Mouse (Mus musculus) embryonic facial prominence, embryonic 14.5 days (tissue): Measurements from ENCODE around the gene Lrrc31. TPM values are rescaled to one million over a fixed set of nuclear protein-coding genes. Genes with fewer than 3 reads are reported as not detected.

ENCODE experiments used
- ATAC-seq: fragments of 200-750 bp; cut with Nextera tagmentation; 2 replicates; pipeline ENCODE4 v1.8.0; 2017; ENCODE audit warnings: low read depth, moderate number of reproducible peaks, moderate TSS enrichment
- DNase-seq: peaks from one replicate; pipeline ENCODE4 v3.0.0-alpha.2; 2015; ENCODE audit warnings: low spot score
- H3K27ac ChIP-seq: fragments of 300-500 bp; sonication (generic); replicated peaks from 2 replicates; pipeline ENCODE4 v1.5.1; 2014; ENCODE audit warnings: low read depth, mild to moderate bottlenecking, low read length, moderate library complexity
- H3K27me3 ChIP-seq: fragments of 300-500 bp; sonication (generic); replicated peaks from 2 replicates; pipeline ENCODE4 v1.6.1; 2014; ENCODE audit warnings: low read length; ENCODE audit not compliant: control insufficient read depth, insufficient read depth
- H3K36me3 ChIP-seq: fragments of 300-500 bp; sonication (generic); 2 replicates; pipeline ENCODE4 v1.6.1; 2014; ENCODE audit warnings: low read length, mixed read lengths; ENCODE audit not compliant: control insufficient read depth, insufficient read depth
- H3K4me1 ChIP-seq: fragments of 300-500 bp; sonication (generic); 2 replicates; pipeline ENCODE4 v1.6.1; 2014; ENCODE audit warnings: antibody characterized with exemption, low read length; ENCODE audit not compliant: control insufficient read depth, insufficient read depth
- H3K4me2 ChIP-seq: fragments of 300-500 bp; sonication (generic); 2 replicates; pipeline ENCODE4 v1.6.1; 2014; ENCODE audit warnings: low read depth, mild to moderate bottlenecking, low read length, moderate library complexity, mixed read lengths
- H3K4me3 ChIP-seq: fragments of 300-500 bp; sonication (generic); 2 replicates; pipeline ENCODE4 v1.5.1; 2014; ENCODE audit warnings: low read depth, mild to moderate bottlenecking, low read length
- H3K9ac ChIP-seq: fragments of 300-500 bp; sonication (generic); 2 replicates; pipeline ENCODE4 v1.6.1; 2014; ENCODE audit warnings: low read depth, mild to moderate bottlenecking, low read length, moderate library complexity, mixed read lengths
- H3K9me3 ChIP-seq: fragments of 300-500 bp; sonication (generic); 2 replicates; pipeline ENCODE4 v1.6.1; 2016; ENCODE audit warnings: low read length; ENCODE audit not compliant: control insufficient read depth
- WGBS: fragments of 180-500 bp; shearing (Covaris S2); extraction: QIAGEN DNeasy Blood & Tissue Kit; methylation state at CpG from one replicate; pipeline ENCODE4 v1.1.7; 2014; 5-methylcytosine and 5-hydroxymethylcytosine counted together
- polyA plus RNA-seq: library from polyadenylated mRNA; unstranded; fragments of >200 nt; fragmentation: Nextera tagmentation; extraction: Ambion mirVana; gene quantifications from 2 replicates; pipeline ENCODE4 v1.2.1, GENCODE M21; 2014

Gene Lrrc31
- polyA plus RNA-seq, 1 experiment from 2014 or later, result 0.85 TPM

DNA sequence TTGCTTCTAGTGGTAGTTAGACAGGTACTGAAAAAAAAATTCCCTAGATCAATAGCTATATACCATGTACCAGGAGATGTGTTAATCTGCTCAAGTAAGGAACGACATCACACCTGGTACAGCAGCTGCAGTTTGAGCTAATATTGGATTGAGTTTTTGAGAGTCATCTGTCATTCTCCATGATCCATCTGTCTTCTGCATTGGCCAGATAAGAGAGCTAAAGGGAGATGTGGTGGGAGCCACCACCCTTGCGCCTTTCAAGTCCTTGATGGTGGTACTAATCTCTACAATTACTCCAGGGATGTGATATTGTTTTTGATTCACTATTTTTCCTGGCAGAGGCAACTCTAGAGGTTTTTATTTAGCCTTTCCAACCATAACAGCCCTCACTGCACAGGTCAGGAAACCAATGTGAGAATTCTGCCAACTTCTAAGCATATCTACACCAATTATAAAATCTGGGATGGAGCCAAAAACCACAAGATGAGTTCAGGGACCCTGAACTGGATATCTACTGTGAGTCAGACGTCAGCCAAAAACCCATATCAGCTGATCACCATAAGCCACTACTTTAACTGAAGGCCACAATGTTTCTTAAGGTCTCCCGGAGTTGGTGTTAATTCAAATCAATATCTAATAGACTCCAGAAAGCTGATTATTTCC, 7.1 kb upstream of the Lrrc31 start:
- no peaks in the 10 kb centered on the region for H3K9me3 ChIP-seq
- DNase-seq, result peak; percentile 34
- WGBS, result 64% methylated on average over 4 of the region's 4 CpGs
- H3K27ac ChIP-seq, result no peak overlapping the region
- H3K4me2 ChIP-seq, result no peak overlapping the region
- no peaks in the 10 kb centered on the region for H3K4me1 ChIP-seq
- H3K9ac ChIP-seq, result no peak overlapping the region
- H3K36me3 ChIP-seq, result no peaks in the 10 kb centered on the region
- H3K4me3 ChIP-seq, result no peak overlapping the region
- H3K27me3 ChIP-seq, result no peaks in the 10 kb centered on the region
- no peak for ATAC-seq

DNA sequence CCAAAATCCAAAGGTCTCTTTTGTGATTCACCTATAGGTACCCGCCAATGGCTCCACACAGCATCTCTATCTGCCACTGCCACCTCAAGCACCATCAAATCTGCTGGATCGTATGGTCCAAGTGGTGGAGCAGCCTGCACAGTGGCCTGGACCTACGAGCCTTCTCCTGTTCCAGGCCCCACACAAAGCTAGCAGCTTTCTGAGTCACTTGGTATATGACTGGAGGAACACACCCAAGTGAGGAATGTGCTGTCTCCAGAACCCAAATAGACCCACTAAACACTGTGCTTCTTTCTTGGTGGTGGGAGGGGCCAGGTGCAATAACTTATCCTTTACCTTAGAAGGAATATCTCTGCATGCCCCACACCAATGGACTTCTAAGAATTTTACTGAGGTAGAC, 6.3 kb upstream of the Lrrc31 start:
- Histone ChIP-seq H3K27ac (no peak overlapping the region), H3K27me3 (no peaks in the 10 kb centered on the region), H3K4me2 (no peak overlapping the region), H3K9me3 (no peaks in the 10 kb centered on the region), H3K4me1 (no peaks in the 10 kb centered on the region), H3K9ac (no peak overlapping the region), H3K36me3 (no peaks in the 10 kb centered on the region), H3K4me3 (no peak overlapping the region)
- DNase-seq (no peak), ATAC-seq (no peak)
- WGBS, result 83% methylated on average over 3 of the region's 3 CpGs

GRCm38 (mm10) chr3:30697891-30698290, 1.8 kb downstream of the Lrrc31 start:
- H3K9me3 ChIP-seq, result no peaks in the 10 kb centered on the region
- no peaks in the 10 kb centered on the region for H3K4me1 ChIP-seq
- H3K4me3 ChIP-seq, result no peak overlapping the region
- ATAC-seq, result no peak
- H3K36me3 ChIP-seq, result no peaks in the 10 kb centered on the region
- H3K4me2 ChIP-seq, result no peak overlapping the region
- no peak overlapping the region for H3K27ac ChIP-seq
- no peak overlapping the region for H3K9ac ChIP-seq
- H3K27me3 ChIP-seq, result no peaks in the 10 kb centered on the region
- WGBS, result 83% methylated on average over 4 of the region's 4 CpGs
- DNase-seq, result no peak

DNA sequence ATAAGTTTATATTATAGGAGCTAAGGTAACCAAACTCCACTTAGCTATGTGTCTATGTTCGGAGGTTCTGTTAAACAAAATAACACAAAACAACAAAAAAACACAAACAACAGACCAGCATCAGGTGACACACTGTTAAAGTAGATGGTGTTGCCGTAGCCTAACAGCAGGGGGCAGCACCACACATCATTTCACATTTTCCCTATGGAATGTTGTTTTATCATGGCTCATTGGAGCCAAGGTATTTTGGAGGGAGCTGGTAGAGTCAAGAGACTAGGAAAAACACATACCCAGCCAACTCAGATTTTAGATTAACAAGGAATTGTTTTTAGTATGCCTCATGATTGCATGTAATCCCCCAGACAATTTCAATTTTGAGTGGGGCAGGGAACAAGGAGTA, 3.3 kb downstream of the Lrrc31 start:
- 11% methylated on average over 2 of the region's 2 CpGs for WGBS
- H3K9me3 ChIP-seq, result no peaks in the 10 kb centered on the region
- no peak overlapping the region for H3K4me3 ChIP-seq
- peak; percentile 77 for DNase-seq
- H3K4me2 ChIP-seq, result no peak overlapping the region
- H3K36me3 ChIP-seq, result no peaks in the 10 kb centered on the region
- H3K27me3 ChIP-seq, result no peaks in the 10 kb centered on the region
- no peak overlapping the region for H3K27ac ChIP-seq
- H3K9ac ChIP-seq, result no peak overlapping the region
- H3K4me1 ChIP-seq, result no peaks in the 10 kb centered on the region
- ATAC-seq, result peak; percentile 62

DNA sequence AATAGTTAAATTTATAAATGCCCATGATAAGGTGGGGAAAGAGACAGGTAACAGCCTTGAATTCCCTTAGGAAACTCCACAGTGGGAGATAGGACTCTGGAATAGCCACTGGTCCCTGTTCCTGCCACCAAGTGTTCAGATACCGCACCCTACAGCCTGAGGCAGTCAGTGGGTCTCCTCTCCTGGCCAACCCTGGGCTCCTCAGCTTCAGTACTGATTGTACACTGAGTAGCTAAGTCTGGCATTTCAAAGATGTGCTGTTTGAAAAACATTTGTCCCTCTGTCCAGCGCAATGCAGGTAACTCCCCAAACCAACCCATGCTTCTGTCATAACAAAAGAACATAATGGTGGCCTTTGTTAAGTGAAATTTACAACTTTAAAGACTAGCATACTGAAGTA, 4.0 kb downstream of the Lrrc31 start:
- no peaks in the 10 kb centered on the region for H3K9me3 ChIP-seq
- H3K4me3 ChIP-seq, result no peak overlapping the region
- WGBS, result 91% methylated on average over 2 of the region's 2 CpGs
- DNase-seq, result no peak
- no peak overlapping the region for H3K9ac ChIP-seq
- no peak for ATAC-seq
- no peaks in the 10 kb centered on the region for H3K27me3 ChIP-seq
- H3K4me2 ChIP-seq, result no peak overlapping the region
- H3K27ac ChIP-seq, result no peak overlapping the region
- no peaks in the 10 kb centered on the region for H3K4me1 ChIP-seq
- H3K36me3 ChIP-seq, result no peaks in the 10 kb centered on the region

DNA sequence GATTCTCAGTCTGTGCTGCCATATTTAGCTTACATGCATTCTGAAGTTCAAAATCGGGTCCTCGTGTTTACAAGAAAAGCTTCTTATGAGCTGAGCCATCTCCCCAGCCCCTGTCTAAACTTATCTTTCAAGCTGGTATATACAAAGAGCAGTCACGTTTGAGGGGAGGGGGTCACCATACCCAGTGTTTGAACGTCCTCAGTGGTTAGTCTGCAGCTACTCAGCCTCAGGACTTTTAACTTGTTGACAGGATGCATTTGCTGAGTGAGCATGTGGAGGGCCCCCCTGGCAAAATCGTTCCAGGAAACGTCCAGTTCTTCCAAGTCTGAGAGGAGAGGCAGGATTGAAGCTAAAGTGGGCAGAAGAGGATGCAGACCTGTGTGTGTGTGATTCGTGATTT, 8.7 kb downstream of the Lrrc31 start:
- DNase-seq, result no peak
- 54% methylated on average over 7 of the region's 7 CpGs for WGBS
- Histone ChIP-seq H3K36me3 (no peaks in the 10 kb centered on the region), H3K9me3 (no peaks in the 10 kb centered on the region), H3K27me3 (no peaks in the 10 kb centered on the region), H3K4me1 (no peaks in the 10 kb centered on the region), H3K9ac (no peak overlapping the region), H3K27ac (no peak overlapping the region), H3K4me2 (no peak overlapping the region), H3K4me3 (no peak overlapping the region)
- ATAC-seq, result no peak

- DNase-seq (no peak), ATAC-seq (no peak)
- no peaks in the 10 kb centered on the region for H3K36me3 ChIP-seq
- no peaks in the 10 kb centered on the region for H3K27me3 ChIP-seq
- H3K4me3 ChIP-seq, result no peak overlapping the region
- 69% methylated on average over 3 of the region's 3 CpGs for WGBS
- no peaks in the 10 kb centered on the region for H3K4me1 ChIP-seq
- H3K27ac ChIP-seq, result no peak overlapping the region
- H3K9ac ChIP-seq, result no peak overlapping the region
- no peak overlapping the region for H3K4me2 ChIP-seq
- H3K9me3 ChIP-seq, result no peaks in the 10 kb centered on the region
Measured at GRCm38 (mm10) chr3:30687216-30687615, 12.4 kb downstream of the Lrrc31 start.

DNA sequence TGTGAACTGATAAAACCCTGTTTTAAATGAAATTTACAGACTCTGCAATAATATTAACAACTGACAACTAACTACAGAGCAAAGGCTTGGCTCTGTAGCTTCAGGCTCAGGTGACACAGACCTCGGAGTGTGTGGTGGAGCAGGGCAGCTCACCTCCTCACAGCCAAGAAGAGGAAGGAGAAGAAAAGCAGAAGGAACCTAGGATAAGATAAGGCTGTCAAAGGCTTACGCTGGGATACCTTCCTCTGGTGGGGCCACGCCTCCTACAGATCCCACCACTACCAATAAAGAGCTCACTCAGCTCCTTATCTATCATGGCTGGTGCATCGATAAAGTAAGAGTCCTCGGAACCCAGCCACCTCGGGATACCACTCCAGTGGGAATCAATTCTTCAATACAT, 16.5 kb downstream of the Lrrc31 start:
- Histone ChIP-seq H3K4me1 (no peaks in the 10 kb centered on the region), H3K4me3 (no peak overlapping the region), H3K27ac (no peak overlapping the region), H3K9ac (no peak overlapping the region), H3K36me3 (no peaks in the 10 kb centered on the region), H3K4me2 (no peak overlapping the region), H3K9me3 (no peaks in the 10 kb centered on the region), H3K27me3 (no peaks in the 10 kb centered on the region)
- 84% methylated on average over 6 of the region's 6 CpGs for WGBS
- ATAC-seq (no peak), DNase-seq (no peak)

- no peak for DNase-seq
- no peak overlapping the region for H3K27ac ChIP-seq
- no peak overlapping the region for H3K4me3 ChIP-seq
- H3K36me3 ChIP-seq, result no peaks in the 10 kb centered on the region
- H3K9ac ChIP-seq, result no peak overlapping the region
- H3K27me3 ChIP-seq, result no peaks in the 10 kb centered on the region
- ATAC-seq, result no peak
- no peaks in the 10 kb centered on the region for H3K9me3 ChIP-seq
- no peaks in the 10 kb centered on the region for H3K4me1 ChIP-seq
- 82% methylated on average over 9 of the region's 9 CpGs for WGBS
- no peak overlapping the region for H3K4me2 ChIP-seq
Measured at GRCm38 (mm10) chr3:30658486-30658885, 41.2 kb downstream of the Lrrc31 start.
